Mouse (Mus musculus) intestine, embryonic 14.5 days (tissue): Measurements from ENCODE around the gene Kcnh1. TPM values are rescaled to one million over a fixed set of nuclear protein-coding genes. Genes with fewer than 3 reads are reported as not detected.

ENCODE experiments used
- ATAC-seq: fragments of 200-750 bp; cut with Nextera tagmentation; replicated peaks from 2 replicates; pipeline ENCODE4 v1.8.0; 2017; ENCODE audit warnings: low read depth, moderate number of reproducible peaks, moderate TSS enrichment, moderate library complexity; ENCODE audit not compliant: low FRiP score, low TSS enrichment
- DNase-seq: peaks from one replicate; pipeline ENCODE4 v3.0.0-alpha.2; 2018; ENCODE audit warnings: low spot score
- H3K27ac ChIP-seq: fragments of 300-500 bp; sonication (generic); 2 replicates; pipeline ENCODE4 v1.5.1; 2014; ENCODE audit warnings: low read depth, mild to moderate bottlenecking, control low read depth
- H3K27me3 ChIP-seq: fragments of 300-500 bp; sonication (generic); replicated peaks from 2 replicates; pipeline ENCODE4 v1.6.1; 2014; ENCODE audit warnings: low read length, control low read depth; ENCODE audit not compliant: control insufficient read depth, insufficient read depth
- H3K36me3 ChIP-seq: fragments of 300-500 bp; sonication (generic); 2 replicates; pipeline ENCODE4 v1.6.1; 2014; ENCODE audit warnings: low read length, control low read depth; ENCODE audit not compliant: control insufficient read depth, insufficient read depth
- H3K4me1 ChIP-seq: fragments of 300-500 bp; sonication (generic); replicated peaks from 2 replicates; pipeline ENCODE4 v1.6.1; 2014; ENCODE audit warnings: low read length, control low read depth, mixed read lengths; ENCODE audit not compliant: control insufficient read depth, insufficient read depth
- H3K4me2 ChIP-seq: fragments of 300-500 bp; sonication (generic); 2 replicates; pipeline ENCODE4 v1.6.1; 2014; ENCODE audit warnings: low read length
- H3K4me3 ChIP-seq: fragments of 300-500 bp; sonication (generic); 2 replicates; pipeline ENCODE4 v1.5.1; 2014; ENCODE audit warnings: low read depth, low read length, control low read depth, mixed read lengths
- H3K9ac ChIP-seq: fragments of 300-500 bp; sonication (generic); 2 replicates; pipeline ENCODE4 v1.6.1; 2014; ENCODE audit warnings: mild to moderate bottlenecking, low read length
- H3K9me3 ChIP-seq: fragments of 300-500 bp; sonication (generic); 2 replicates; pipeline ENCODE4 v1.6.1; 2016; ENCODE audit warnings: low read length, control low read depth; ENCODE audit not compliant: control insufficient read depth
- WGBS: fragments of 180-500 bp; shearing (Covaris S2); extraction: QIAGEN DNeasy Blood & Tissue Kit; methylation state at CpG from one replicate; pipeline ENCODE4 v1.1.7; 2014; 5-methylcytosine and 5-hydroxymethylcytosine counted together
- polyA plus RNA-seq: library from polyadenylated mRNA; unstranded; fragments of >200 nt; fragmentation: Nextera tagmentation; extraction: Ambion mirVana; gene quantifications from 2 replicates; pipeline ENCODE4 v1.2.1, GENCODE M21; 2014

The Kcnh1 gene
- polyA plus RNA-seq, 1 experiment from 2014 or later: 0.85 TPM

DNA sequence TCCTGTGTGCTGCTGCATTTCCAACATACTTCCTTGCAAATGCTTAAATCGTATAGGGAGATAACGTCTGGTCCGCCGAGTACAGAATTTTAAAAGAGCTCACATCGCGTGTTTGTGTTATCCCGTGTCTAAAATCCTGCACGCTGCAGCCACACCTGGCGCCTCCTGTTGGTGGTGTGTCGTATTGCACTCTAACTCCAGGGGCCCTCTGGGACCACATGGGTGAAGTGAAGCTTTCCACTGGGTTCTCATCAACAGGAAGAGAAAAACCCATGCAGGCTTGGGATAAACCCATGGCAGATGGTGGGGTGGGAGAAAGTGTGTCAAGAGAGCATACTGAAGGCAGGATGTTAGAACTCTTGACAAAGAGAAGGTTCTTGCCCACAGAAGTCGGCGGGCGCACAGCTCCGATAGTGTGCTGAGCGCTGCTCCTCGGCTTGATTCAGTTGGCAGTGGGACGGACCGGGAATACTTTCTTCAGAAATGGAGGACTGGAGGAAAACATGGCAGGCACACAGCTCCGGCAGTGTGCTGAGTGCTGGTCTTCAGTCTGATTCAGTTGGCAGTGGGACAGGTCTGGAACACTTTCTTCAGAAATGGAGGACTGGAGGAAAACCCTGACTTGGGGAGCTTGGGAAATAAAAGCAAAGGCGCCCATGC, 253.6 kb downstream of the Kcnh1 start:
- Histone ChIP-seq H3K4me1 (0 out of 2 replicates have a peak, but pooled peaks cover 4% of the 10 kb centered on the region), H3K27me3 (no peaks in the 10 kb centered on the region), H3K4me3 (no peak overlapping the region), H3K36me3 (no peaks in the 10 kb centered on the region), H3K27ac (no peak overlapping the region), H3K9me3 (no peaks in the 10 kb centered on the region), H3K9ac (no peak overlapping the region), H3K4me2 (no peak overlapping the region)
- 80% methylated on average over 20 of the region's 20 CpGs for WGBS
- DNase-seq (peak; percentile 57), ATAC-seq (no peak)

DNA sequence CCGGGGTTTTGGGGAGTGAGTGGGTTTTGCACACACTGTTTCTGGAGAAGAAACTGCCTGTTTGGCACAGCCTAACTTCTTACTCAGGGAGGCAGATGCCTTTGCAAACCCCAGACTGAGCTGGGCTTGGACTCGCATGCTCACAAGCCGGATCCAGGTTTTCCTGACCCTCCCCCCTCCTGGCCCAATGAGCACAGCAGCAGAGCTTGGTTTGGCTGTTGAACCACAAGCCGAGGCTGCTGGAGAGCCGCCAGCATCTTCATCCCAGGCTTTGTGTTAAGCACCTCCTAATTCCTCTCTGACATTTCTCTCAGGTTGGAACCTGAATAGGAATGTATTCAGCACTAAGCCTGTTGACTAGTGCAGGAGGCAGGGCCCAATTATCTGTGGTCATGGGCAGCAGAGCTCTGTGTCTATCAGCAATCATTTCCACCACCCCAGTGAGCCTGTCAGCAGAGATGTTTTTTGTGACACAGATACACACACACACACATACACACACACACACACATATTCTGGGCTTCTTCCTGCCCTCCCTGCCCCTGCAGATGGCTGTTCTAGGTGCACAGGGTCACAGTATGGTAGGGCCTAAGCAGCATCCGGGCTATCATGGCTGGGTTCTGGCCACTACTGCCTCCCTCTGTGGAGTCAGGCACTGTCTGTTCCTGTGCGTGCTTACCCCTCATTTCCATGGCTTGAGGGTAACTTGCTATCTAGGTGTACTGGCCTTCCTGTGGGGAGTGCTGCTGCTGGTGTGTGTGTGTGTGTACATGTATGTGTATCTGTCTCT, 254.3 kb downstream of the Kcnh1 start:
- peak; percentile 60 for DNase-seq
- no peaks in the 10 kb centered on the region for H3K27me3 ChIP-seq
- 0 out of 2 replicates have a peak, but pooled peaks have one; percentile 19 for ATAC-seq
- no peaks in the 10 kb centered on the region for H3K9me3 ChIP-seq
- H3K4me3 ChIP-seq: no peak overlapping the region
- H3K4me1 ChIP-seq: 0 out of 2 replicates have a peak, but pooled peaks cover 4% of the 10 kb centered on the region
- no peaks in the 10 kb centered on the region for H3K36me3 ChIP-seq
- no peak overlapping the region for H3K27ac ChIP-seq
- no peak overlapping the region for H3K9ac ChIP-seq
- no peak overlapping the region for H3K4me2 ChIP-seq
- 56% methylated on average over 7 of the region's 7 CpGs for WGBS

- Histone ChIP-seq H3K36me3 (no peaks in the 10 kb centered on the region), H3K4me1 (0 out of 2 replicates have a peak, but pooled peaks cover 4% of the 10 kb centered on the region), H3K4me2 (no peak overlapping the region), H3K27me3 (no peaks in the 10 kb centered on the region), H3K9me3 (no peaks in the 10 kb centered on the region), H3K9ac (no peak overlapping the region), H3K4me3 (no peak overlapping the region), H3K27ac (no peak overlapping the region)
- ATAC-seq (no peak), DNase-seq (no peak)
- WGBS: 62% methylated on average over 5 of the region's 5 CpGs
Observed at GRCm38 (mm10) chr1:192446158-192446557, 255.6 kb downstream of the Kcnh1 start.

DNA sequence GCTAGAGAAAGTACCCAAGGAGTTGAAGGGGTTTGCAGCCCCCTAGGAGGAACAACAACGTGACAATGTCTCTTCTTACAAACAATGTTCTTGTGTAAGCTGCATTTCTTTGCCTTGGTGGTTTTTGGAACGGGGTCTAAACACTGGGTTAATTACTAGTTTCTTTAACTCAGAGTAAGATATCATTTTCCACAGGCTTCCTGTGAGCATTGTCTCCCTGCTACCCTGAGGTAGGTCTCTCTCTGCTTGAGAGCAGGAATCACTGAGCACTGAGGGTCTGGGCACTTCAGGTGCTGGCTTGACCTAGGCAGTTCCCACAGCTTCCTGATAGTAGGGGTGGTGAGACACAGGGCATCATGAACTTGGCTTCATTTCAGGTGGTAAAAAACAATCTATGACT, 257.1 kb downstream of the Kcnh1 start:
- H3K4me3 ChIP-seq: no peak overlapping the region
- H3K4me1 ChIP-seq: 0 out of 2 replicates have a peak, but pooled peaks cover 4% of the 10 kb centered on the region
- DNase-seq (no peak), ATAC-seq (no peak)
- H3K9me3 ChIP-seq: no peaks in the 10 kb centered on the region
- H3K27ac ChIP-seq: no peak overlapping the region
- no peak overlapping the region for H3K9ac ChIP-seq
- H3K27me3 ChIP-seq: no peaks in the 10 kb centered on the region
- no peak overlapping the region for H3K4me2 ChIP-seq
- no peaks in the 10 kb centered on the region for H3K36me3 ChIP-seq
- 65% methylated on average over 2 of the region's 2 CpGs for WGBS

DNA sequence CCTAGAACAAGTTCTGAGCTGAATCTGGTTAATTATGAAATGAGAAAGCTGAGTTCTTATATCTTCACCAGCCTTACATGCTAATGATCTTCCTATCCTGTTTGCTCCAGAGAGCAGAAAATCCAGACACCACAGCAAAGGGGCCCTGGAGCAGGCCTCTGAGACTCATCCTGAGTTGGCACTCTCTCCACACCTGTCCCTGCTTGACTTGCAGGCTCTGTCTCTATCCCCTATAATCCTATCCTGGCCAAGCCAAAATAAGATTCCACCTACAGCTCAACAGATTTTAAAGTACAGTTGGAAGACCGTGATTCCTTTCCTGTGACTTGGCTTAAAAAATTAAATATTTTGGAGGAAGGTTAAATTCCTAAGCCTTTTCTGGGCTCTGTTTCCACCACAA, 257.9 kb downstream of the Kcnh1 start:
- Histone ChIP-seq H3K9ac (no peak overlapping the region), H3K4me1 (0 out of 2 replicates have a peak, but pooled peaks cover 4% of the 10 kb centered on the region), H3K4me3 (no peak overlapping the region), H3K4me2 (no peak overlapping the region), H3K27me3 (no peaks in the 10 kb centered on the region), H3K27ac (no peak overlapping the region), H3K36me3 (no peaks in the 10 kb centered on the region), H3K9me3 (no peaks in the 10 kb centered on the region)
- WGBS: 77% methylated on average over 1 of the region's 1 CpGs
- ATAC-seq (no peak), DNase-seq (no peak)

DNA sequence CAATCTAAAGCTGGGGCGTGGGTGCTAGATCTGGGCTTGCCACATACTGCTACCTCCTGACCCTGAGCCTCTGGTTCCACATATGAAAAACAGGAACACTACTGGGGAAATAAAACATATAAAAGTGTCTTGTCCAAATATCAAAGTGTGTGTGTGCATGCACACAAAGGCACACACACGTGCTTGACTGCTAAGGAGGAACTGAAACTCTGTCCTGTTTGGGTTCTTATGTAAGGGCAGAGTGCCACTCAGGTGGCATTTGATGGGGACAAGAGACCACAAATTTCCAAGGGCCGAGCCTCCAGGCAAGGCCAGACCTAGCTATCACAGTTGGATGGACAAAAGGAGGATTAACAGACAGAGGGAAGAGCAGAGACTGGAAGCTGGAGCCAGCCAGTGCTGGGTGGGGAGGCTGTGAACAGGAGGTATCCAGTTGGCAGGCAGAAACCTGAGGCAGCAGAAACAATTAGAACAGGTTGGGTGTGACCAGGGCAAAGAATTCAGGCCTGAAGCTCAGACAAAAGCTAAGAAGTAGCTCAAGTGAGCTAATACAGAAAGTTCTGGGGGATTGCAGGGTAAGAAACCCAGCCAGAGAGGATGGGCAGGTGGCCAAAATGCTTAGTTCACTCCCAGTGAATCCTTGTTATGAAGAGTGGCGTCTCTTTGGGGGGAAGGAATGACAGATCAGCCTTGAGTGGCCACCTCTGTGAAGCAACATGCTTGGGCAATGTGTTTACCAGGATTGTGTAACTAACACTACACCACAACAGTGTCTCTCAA, 259.2 kb downstream of the Kcnh1 start:
- H3K9ac ChIP-seq: no peak overlapping the region
- no peak overlapping the region for H3K4me2 ChIP-seq
- H3K4me1 ChIP-seq: 0 out of 2 replicates have a peak, but pooled peaks cover under 1% of the 10 kb centered on the region
- 65% methylated on average over 4 of the region's 4 CpGs for WGBS
- H3K27me3 ChIP-seq: no peaks in the 10 kb centered on the region
- no peak overlapping the region for H3K27ac ChIP-seq
- no peaks in the 10 kb centered on the region for H3K9me3 ChIP-seq
- ATAC-seq: no peak
- no peak for DNase-seq
- H3K36me3 ChIP-seq: no peaks in the 10 kb centered on the region
- H3K4me3 ChIP-seq: no peak overlapping the region

GRCm38 (mm10) chr1:192450425-192450824, 259.9 kb downstream of the Kcnh1 start:
- no peak overlapping the region for H3K9ac ChIP-seq
- no peak overlapping the region for H3K4me2 ChIP-seq
- H3K4me1 ChIP-seq: no peaks in the 10 kb centered on the region
- ATAC-seq (no peak), DNase-seq (no peak)
- H3K4me3 ChIP-seq: no peak overlapping the region
- no peaks in the 10 kb centered on the region for H3K36me3 ChIP-seq
- H3K27ac ChIP-seq: no peak overlapping the region
- no peaks in the 10 kb centered on the region for H3K27me3 ChIP-seq
- H3K9me3 ChIP-seq: no peaks in the 10 kb centered on the region

DNA sequence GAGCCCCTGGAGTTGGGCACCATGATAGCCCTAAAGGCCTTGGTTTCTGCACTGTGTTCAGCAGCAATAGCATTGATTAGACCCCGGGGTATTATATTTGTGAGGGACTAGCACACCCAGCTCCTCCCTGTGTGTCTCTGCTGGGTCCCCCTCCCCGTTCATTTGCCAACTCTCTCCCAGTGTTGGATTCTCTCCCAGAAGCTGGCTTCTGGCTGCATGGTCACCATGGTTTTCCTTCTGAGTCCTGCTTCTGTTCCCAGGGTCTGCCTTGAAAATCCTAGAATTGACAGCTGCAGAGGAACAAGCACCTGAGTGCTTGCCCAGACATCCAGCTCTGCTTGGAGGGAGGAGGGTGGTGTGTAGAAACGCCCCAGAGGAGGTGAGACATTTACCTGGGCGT, 261.1 kb downstream of the Kcnh1 start:
- WGBS: 71% methylated on average over 4 of the region's 4 CpGs
- Histone ChIP-seq H3K9ac (no peak overlapping the region), H3K36me3 (no peaks in the 10 kb centered on the region), H3K4me3 (no peak overlapping the region), H3K27me3 (no peaks in the 10 kb centered on the region), H3K4me1 (no peaks in the 10 kb centered on the region; the same call in 1 of the 2 replicates), H3K4me2 (no peak overlapping the region), H3K27ac (no peak overlapping the region), H3K9me3 (no peaks in the 10 kb centered on the region)
- DNase-seq (no peak), ATAC-seq (no peak)
